8 mouse cellular contexts compared by ENCODE assay signal in genomic region chr2:179661998-179662714, GRCm38 (mm10).
DNase-seq lines count a peak whose midpoint lies in the region; ATAC-seq and TF ChIP-seq lines count a peak whose summit lies in the region.

No protein-coding gene starts in this region.

- H3K4me2 ChIP-seq in lung, embryonic 14.5 days: peak overlapping the region; percentile 50
- peak overlapping the region; percentile 27 for H3K4me2 ChIP-seq in neural tube, embryonic 15.5 days

- H3K4me3 ChIP-seq in lung, embryonic 14.5 days (ENCODE audit: low read depth, low read length): 0 out of 2 replicates have a peak overlapping the region, but pooled peaks have one; percentile 8
- no peak overlapping the region for H3K4me3 ChIP-seq in neural tube, embryonic 15.5 days (replicated peaks)

- TF ChIP-seq CTCF in lung, embryonic 14.5 days (IDR thresholded peaks at IDR 0.05; ENCODE audit: low read depth): no peak

- no peak overlapping the region for H3K27ac ChIP-seq in lung, embryonic 14.5 days (ENCODE audit: low read depth)
- H3K27ac ChIP-seq in neural tube, embryonic 15.5 days (replicated peaks): no peak overlapping the region

- DNase-seq in lung, embryonic 14.5 days: no peak
- DNase-seq in lung, postnatal 25 days (ENCODE audit: low spot score): no peak
- DNase-seq in kidney, postnatal 25 days: peak; percentile 7 to 54
- no peak for DNase-seq in gastrocnemius, postnatal 14 days
- no peak for DNase-seq in thymus, postnatal 36 days
- no peak for DNase-seq in layer of hippocampus, adult 11-12 months (ENCODE audit: low spot score)

- no peaks in the 10 kb centered on the region for H3K4me1 ChIP-seq in lung, embryonic 14.5 days (ENCODE audit: insufficient read depth)
- peaks cover 34% of the 10 kb centered on the region for H3K4me1 ChIP-seq in neural tube, embryonic 15.5 days

- H3K36me3 ChIP-seq in lung, embryonic 14.5 days (ENCODE audit: insufficient read depth): no peaks in the 10 kb centered on the region
- no peaks in the 10 kb centered on the region for H3K36me3 ChIP-seq in neural tube, embryonic 15.5 days

- H3K27me3 ChIP-seq in lung, embryonic 14.5 days (ENCODE audit: insufficient read depth, low read length): peaks cover 11% of the 10 kb centered on the region
- peaks cover 34% of the 10 kb centered on the region for H3K27me3 ChIP-seq in neural tube, embryonic 15.5 days (replicated peaks)

- intact Hi-C loops in gastrocnemius, postnatal 14 days (cut with DNase I; ENCODE audit: low total_unique reads): no loop called here

- 3% methylated on average over 20 of the region's 20 CpGs for WGBS in lung, embryonic 14.5 days
- WGBS in neural tube, embryonic 15.5 days: 2% methylated on average over 20 of the region's 20 CpGs

- no peak overlapping the region for H3K9ac ChIP-seq in lung, embryonic 14.5 days
- H3K9ac ChIP-seq in neural tube, embryonic 15.5 days (replicated peaks): no peak overlapping the region

- ATAC-seq in lung, embryonic 14.5 days (ENCODE audit: insufficient read depth): peak; percentile 55; the same call in 1 of the 2 replicates
- ATAC-seq in hematopoietic stem cell, adult 5-6 weeks (replicated peaks in 1 of 2; ENCODE audit: insufficient read depth in 1 of 2, low FRiP score in 2 of 2, low TSS enrichment in 1 of 2, low read depth in 1 of 2, poor library complexity in 2 of 2, severe bottlenecking in 2 of 2): peak; percentile 46 to 59; a peak in 3 of 4 replicates
- ATAC-seq in neural tube, embryonic 15.5 days (ENCODE audit: low FRiP score): no peak

- no peaks in the 10 kb centered on the region for H3K9me3 ChIP-seq in lung, embryonic 14.5 days (ENCODE audit: low read depth, low read length)
- H3K9me3 ChIP-seq in neural tube, embryonic 15.5 days (replicated peaks): no peaks in the 10 kb centered on the region

Comparison
In these comparisons a context has a peak if more than half of its experiments do, and no peak if none do; other contexts are left out.
1. DNase-seq: peak in kidney, postnatal 25 days (2 of 2); none in lung, embryonic 14.5 days (single experiment), lung, postnatal 25 days (single experiment), gastrocnemius, postnatal 14 days (single experiment), thymus, postnatal 36 days (0 of 2) and layer of hippocampus, adult 11-12 months (single experiment).